Mouse (Mus musculus) stomach, embryonic 16.5 days (tissue): ENCODE data around the gene Ankrd6. TPM values are rescaled to one million over a fixed set of nuclear protein-coding genes. Genes with fewer than 3 reads are reported as not detected.
A peak's percentile ranks its signal among the peaks of the same experiment; 100 is the strongest.

Source experiments
- ATAC-seq: fragments of 200-750 bp; cut with Nextera tagmentation; 2 replicates; pipeline ENCODE4 v1.8.0; 2017; ENCODE audit warnings: moderate number of reproducible peaks, moderate TSS enrichment; ENCODE audit not compliant: insufficient read depth, low FRiP score
- H3K27ac ChIP-seq: fragments of 300-500 bp; sonication (generic); 2 replicates; pipeline ENCODE4 v1.5.1; 2014; ENCODE audit warnings: low read length
- H3K27me3 ChIP-seq: fragments of 300-500 bp; sonication (generic); 2 replicates; pipeline ENCODE4 v1.6.1; 2014; ENCODE audit warnings: low read length, control low read depth, mixed read lengths; ENCODE audit not compliant: control insufficient read depth, insufficient read depth
- H3K36me3 ChIP-seq: fragments of 300-500 bp; sonication (generic); 2 replicates; pipeline ENCODE4 v1.6.1; 2014; ENCODE audit warnings: low read length; ENCODE audit not compliant: control insufficient read depth, insufficient read depth
- H3K4me1 ChIP-seq: fragments of 300-500 bp; sonication (generic); 2 replicates; pipeline ENCODE4 v1.6.1; 2014; ENCODE audit warnings: low read length, control low read depth, mixed read lengths; ENCODE audit not compliant: control insufficient read depth, insufficient read depth
- H3K4me2 ChIP-seq: fragments of 300-500 bp; sonication (generic); 2 replicates; pipeline ENCODE4 v1.6.1; 2014; ENCODE audit warnings: low read depth, low read length, mixed read lengths
- H3K4me3 ChIP-seq: fragments of 300-500 bp; sonication (generic); replicated peaks from 2 replicates; pipeline ENCODE4 v1.5.1; 2014; ENCODE audit warnings: mild to moderate bottlenecking, low read length
- H3K9ac ChIP-seq: fragments of 300-500 bp; sonication (generic); 2 replicates; pipeline ENCODE4 v1.6.1; 2014; ENCODE audit warnings: low read length
- H3K9me3 ChIP-seq: fragments of 300-500 bp; sonication (generic); replicated peaks from 2 replicates; pipeline ENCODE4 v1.6.1; 2016; ENCODE audit warnings: low read length, control low read depth; ENCODE audit not compliant: control insufficient read depth
- WGBS: fragments of 180-500 bp; shearing (Covaris S2); extraction: QIAGEN DNeasy Blood & Tissue Kit; methylation state at CpG from one replicate; pipeline ENCODE4 v1.1.7; 2014; 5-methylcytosine and 5-hydroxymethylcytosine counted together
- polyA plus RNA-seq: library from polyadenylated mRNA; unstranded; fragments of >200 nt; fragmentation: Nextera tagmentation; extraction: Ambion mirVana; gene quantifications from 2 replicates; pipeline ENCODE4 v1.2.1, GENCODE M21; 2015

Ankrd6 gene
- polyA plus RNA-seq, 1 experiment from 2014 or later = 6.3 TPM

DNA sequence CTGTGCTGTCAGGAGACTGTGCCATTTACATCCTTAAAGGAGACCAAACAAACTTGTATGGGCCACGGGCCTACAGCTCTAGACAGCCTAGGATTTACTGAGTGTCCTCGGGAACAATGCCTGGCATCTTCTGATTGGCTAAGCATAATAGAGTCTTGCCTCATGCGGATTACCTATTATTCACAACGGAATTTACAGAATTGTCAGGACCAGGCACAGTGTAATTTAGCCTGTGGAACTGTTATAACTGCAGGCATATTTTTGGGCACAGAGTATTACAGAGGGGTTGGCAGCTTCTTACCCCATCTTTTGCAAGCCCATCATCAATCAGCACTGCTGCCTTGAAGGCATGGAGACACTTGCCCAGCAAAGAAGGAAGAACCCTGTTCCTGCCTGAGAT is 51.6 kb downstream of the Ankrd6 start:
- Histone ChIP-seq H3K4me2 (no peak overlapping the region), H3K27ac (no peak overlapping the region), H3K4me1 (no peaks in the 10 kb centered on the region), H3K27me3 (no peaks in the 10 kb centered on the region), H3K36me3 (no peaks in the 10 kb centered on the region), H3K4me3 (no peak overlapping the region), H3K9me3 (peaks cover 11% of the 10 kb centered on the region), H3K9ac (no peak overlapping the region)
- 51% methylated on average over 4 of the region's 4 CpGs for WGBS
- no peak for ATAC-seq

DNA sequence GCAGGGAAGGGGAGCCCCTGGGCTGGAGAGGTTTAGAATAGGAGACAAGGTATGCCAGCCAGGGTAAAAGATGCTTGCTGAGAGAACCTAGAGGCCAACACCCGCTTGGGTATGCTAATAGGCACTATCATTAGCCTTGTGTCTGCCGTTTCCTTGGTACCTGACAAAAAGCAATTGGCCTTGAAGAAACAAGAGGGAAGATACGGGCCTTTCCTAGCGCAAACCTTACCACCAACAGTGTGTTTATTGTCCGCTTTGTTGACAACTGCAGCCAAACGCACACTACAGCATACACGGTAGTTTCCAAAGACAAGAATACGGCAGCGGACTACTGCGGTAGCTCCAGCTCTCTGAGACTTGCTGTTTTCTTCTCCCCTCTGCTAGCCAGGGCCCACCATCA is 59.3 kb downstream of the Ankrd6 start:
- Histone ChIP-seq H3K36me3 (no peaks in the 10 kb centered on the region), H3K9ac (no peak overlapping the region), H3K27me3 (no peaks in the 10 kb centered on the region), H3K4me3 (no peak overlapping the region), H3K4me1 (peaks cover 11% of the 10 kb centered on the region; the same call in 1 of the 2 replicates), H3K9me3 (peaks cover 15% of the 10 kb centered on the region), H3K4me2 (no peak overlapping the region), H3K27ac (no peak overlapping the region)
- 89% methylated on average over 10 of the region's 10 CpGs for WGBS
- no peak for ATAC-seq

DNA sequence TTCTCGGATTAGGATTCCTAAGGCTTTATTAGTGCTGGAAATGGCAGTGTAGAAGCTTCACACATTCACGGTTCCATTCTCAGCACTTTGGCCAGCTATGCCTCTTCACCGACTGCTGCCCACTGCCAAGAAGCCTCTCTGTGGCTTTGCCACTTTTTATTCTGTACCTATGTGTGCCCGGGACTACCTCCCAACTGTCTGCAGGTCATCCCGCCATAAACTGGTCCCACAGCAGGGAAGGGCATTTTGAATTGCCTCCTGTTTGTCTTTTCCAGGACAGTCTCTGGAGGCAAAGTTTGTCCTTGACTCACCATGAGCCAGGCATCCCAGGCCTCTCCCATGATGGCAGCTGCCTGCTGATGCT is 59.9 kb downstream of the Ankrd6 start:
- 70% methylated on average over 5 of the region's 5 CpGs for WGBS
- Histone ChIP-seq H3K27ac (peak overlapping the region; percentile 36; the same call in 1 of the 2 replicates), H3K4me1 (peaks cover 11% of the 10 kb centered on the region; the same call in 1 of the 2 replicates), H3K9ac (no peak overlapping the region; the same call in 1 of the 2 replicates), H3K27me3 (no peaks in the 10 kb centered on the region), H3K9me3 (peaks cover 15% of the 10 kb centered on the region), H3K4me3 (no peak overlapping the region), H3K4me2 (no peak overlapping the region), H3K36me3 (no peaks in the 10 kb centered on the region)
- ATAC-seq = no peak

DNA sequence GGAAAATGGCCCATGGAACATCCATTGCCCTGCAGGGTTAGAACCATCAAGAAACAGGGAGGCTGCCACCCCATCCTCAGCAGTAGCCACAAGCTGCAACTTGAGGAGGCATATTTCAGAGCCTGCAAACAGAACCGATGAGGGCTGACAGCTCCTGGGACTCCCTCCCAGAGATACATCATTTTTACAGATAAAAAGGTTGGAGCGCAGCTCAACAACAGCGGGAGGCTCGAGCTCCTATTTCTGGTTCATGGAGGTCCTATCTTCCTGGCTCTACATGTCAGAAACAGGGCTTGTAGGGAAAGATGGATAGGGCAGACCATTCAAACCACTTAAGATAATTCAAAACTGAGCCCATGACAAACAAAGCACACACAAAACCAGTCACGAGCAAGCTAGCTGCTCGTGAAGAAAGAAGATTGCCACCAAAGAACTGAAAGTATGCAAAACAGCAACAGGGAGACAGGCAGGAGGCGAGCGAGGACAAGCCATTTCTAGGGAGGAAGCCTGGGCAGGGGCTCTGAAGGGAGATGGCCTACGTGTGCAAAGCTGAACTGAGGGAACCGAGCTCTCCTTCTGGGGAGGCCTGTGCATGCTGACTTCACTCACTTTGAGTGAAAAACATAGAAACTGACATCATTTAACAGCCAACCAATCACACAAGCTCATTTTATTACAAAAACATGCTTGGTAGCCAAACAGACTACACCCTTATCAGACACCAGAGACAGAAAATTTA is 60.5 kb downstream of the Ankrd6 start:
- Histone ChIP-seq H3K27ac (peak overlapping the region; percentile 36; the same call in 1 of the 2 replicates), H3K4me2 (peak overlapping the region; percentile 13), H3K27me3 (no peaks in the 10 kb centered on the region), H3K9ac (peak overlapping the region; percentile 20; the same call in 1 of the 2 replicates), H3K36me3 (no peaks in the 10 kb centered on the region), H3K4me1 (peaks cover 11% of the 10 kb centered on the region; the same call in 1 of the 2 replicates), H3K4me3 (no peak overlapping the region), H3K9me3 (peaks cover 15% of the 10 kb centered on the region)
- ATAC-seq = no peak
- 38% methylated on average over 10 of the region's 10 CpGs for WGBS

DNA sequence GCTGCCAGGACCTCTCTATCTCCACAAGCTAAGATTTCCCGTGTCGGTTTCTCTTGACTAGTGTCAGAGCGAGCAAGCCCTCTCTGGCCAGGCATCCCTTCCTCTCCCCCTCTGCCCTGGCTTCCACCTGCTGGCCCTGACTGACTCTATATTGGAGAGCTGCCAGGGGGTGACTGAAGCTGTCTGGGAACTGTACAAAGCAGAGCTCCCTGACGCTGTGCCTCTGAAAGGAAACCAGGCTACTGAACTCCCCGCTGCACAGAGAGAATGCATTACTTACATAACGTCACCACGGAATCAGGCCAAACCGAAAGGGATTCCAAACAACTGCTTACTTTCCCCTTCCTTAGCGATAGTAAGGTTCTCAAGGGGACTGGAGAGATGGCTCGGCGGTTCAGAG is 61.4 kb downstream of the Ankrd6 start:
- Histone ChIP-seq H3K9me3 (peaks cover 6% of the 10 kb centered on the region), H3K4me3 (no peak overlapping the region), H3K4me2 (no peak overlapping the region), H3K4me1 (peaks cover 11% of the 10 kb centered on the region; the same call in 1 of the 2 replicates), H3K9ac (no peak overlapping the region), H3K36me3 (no peaks in the 10 kb centered on the region), H3K27ac (no peak overlapping the region), H3K27me3 (no peaks in the 10 kb centered on the region)
- ATAC-seq = peak; percentile 63; the same call in 1 of the 2 replicates
- WGBS = 41% methylated on average over 11 of the region's 11 CpGs

DNA sequence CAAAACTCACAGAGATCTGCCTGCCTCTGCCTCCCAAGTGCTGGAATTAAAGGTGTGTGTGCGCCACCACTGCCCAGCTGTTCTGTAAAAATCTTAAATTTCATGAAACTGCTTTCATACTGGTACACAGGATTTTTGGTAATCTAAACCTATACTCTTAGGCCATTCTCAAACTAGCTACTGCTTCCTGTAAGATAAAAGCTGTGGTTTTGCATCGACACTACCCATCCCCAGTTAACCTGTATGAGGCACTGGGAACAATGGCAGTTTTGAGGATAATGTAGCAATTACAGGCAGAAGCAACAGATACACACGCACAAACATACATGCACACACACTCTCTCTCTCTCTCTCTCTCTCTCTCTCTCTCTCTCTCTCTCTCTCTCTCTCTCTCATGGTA is 64.2 kb downstream of the Ankrd6 start:
- no peak for ATAC-seq
- WGBS = 91% methylated on average over 3 of the region's 3 CpGs
- Histone ChIP-seq H3K4me3 (no peak overlapping the region), H3K4me2 (no peak overlapping the region), H3K36me3 (no peaks in the 10 kb centered on the region), H3K27me3 (no peaks in the 10 kb centered on the region), H3K4me1 (peaks cover 11% of the 10 kb centered on the region; the same call in 1 of the 2 replicates), H3K9ac (no peak overlapping the region), H3K9me3 (no peaks in the 10 kb centered on the region), H3K27ac (no peak overlapping the region)

DNA sequence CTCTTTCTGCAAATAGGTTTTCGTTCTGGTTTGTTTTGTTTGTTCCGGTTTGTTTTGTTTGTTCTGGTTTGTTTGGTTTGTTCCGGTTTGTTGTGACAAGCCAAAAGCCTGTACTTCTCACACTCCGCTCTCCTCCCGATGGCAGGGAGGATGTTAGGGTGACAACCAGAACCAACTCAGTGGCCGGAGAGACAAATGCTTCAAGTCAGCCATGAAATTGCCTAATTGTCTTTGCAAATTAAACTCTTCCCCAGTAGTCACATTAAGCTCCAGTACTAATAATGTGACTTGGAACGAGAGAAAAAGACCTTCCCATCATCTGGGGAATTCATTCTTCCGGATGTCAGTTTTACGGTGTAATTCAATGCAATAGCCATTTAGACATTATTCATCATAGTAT is 66.0 kb downstream of the Ankrd6 start:
- Histone ChIP-seq H3K4me2 (no peak overlapping the region), H3K4me1 (no peaks in the 10 kb centered on the region), H3K9me3 (no peaks in the 10 kb centered on the region), H3K9ac (no peak overlapping the region), H3K27ac (no peak overlapping the region), H3K4me3 (no peak overlapping the region), H3K27me3 (no peaks in the 10 kb centered on the region), H3K36me3 (no peaks in the 10 kb centered on the region)
- WGBS = 64% methylated on average over 9 of the region's 9 CpGs
- ATAC-seq = no peak

DNA sequence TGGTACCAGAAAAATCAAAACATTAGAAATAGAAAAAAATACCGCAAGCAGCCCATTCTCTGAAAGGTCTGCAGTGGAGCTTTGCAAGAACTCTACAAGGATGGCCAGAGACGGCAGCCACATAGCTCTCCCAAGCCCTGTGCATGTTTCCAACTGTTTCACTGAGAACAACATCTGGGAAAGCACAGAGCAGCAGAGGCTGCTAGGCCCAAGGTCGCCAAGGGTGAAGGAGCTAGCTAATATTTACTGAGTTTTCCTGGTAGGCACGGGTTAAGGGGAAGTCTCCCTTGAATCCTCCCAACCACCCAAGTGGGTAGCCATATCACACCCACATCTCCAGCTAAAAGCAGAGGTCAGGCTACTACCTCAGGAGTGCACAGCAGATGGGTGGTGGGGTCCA is 69.6 kb downstream of the Ankrd6 start:
- H3K27ac ChIP-seq = no peak overlapping the region
- no peaks in the 10 kb centered on the region for H3K4me1 ChIP-seq
- WGBS = 58% methylated on average over 4 of the region's 4 CpGs
- no peak overlapping the region for H3K9ac ChIP-seq
- no peak overlapping the region for H3K4me2 ChIP-seq
- no peaks in the 10 kb centered on the region for H3K36me3 ChIP-seq
- H3K9me3 ChIP-seq = no peaks in the 10 kb centered on the region
- no peaks in the 10 kb centered on the region for H3K27me3 ChIP-seq
- no peak for ATAC-seq
- H3K4me3 ChIP-seq = no peak overlapping the region

DNA sequence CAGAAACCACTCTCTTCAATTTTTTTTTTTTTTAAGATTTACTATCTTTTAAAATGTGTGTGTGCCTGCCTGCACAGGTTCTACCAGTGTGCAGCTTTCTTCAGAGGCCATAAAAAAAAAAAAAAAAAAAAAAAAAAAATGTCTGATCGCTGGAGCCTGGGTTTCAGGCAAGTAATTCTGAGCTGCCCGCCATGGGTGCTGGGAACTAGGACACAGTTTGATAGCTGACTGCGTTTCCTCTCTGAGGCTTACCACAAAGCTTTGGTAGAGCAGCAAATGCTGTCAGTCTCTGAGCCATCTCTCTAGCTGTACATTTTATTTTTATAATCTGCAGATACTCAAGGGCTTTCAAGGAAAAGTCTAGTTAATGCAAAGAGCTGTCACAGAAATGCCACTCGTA is 76.0 kb downstream of the Ankrd6 start:
- Histone ChIP-seq H3K9me3 (no peaks in the 10 kb centered on the region), H3K36me3 (no peaks in the 10 kb centered on the region), H3K4me3 (no peak overlapping the region), H3K27me3 (no peaks in the 10 kb centered on the region), H3K4me1 (no peaks in the 10 kb centered on the region), H3K27ac (no peak overlapping the region), H3K9ac (no peak overlapping the region), H3K4me2 (no peak overlapping the region)
- 92% methylated on average over 4 of the region's 4 CpGs for WGBS
- ATAC-seq = no peak
